Mouse (Mus musculus): ENCODE data around the gene Arhgap10. TPM values are rescaled to one million over a fixed set of nuclear protein-coding genes. Genes with fewer than 3 reads are reported as not detected.

Arhgap10 gene
- total and polyA plus RNA-seq, 2 experiments from 2014 or later, result 2.3 to 5.4 TPM

GRCm38 (mm10) chr8:77491231-77491923, 26.4 kb downstream of the Arhgap10 start:
- peak; percentile 34; the same call in 1 of the 2 replicates for ATAC-seq (ENCODE audit: low FRiP score)
- TF ChIP-seq CTCF (IDR thresholded peaks at IDR 0.05), result no peak
- 98% methylated on average over 10 of the region's 10 CpGs for WGBS

GRCm38 (mm10) chr8:77490095-77490781, 27.5 kb downstream of the Arhgap10 start:
- H3K27me3 ChIP-seq (ENCODE audit: insufficient read depth, low read length), result no peaks in the 10 kb centered on the region
- peaks cover 2% of the 10 kb centered on the region; the same call in 1 of the 2 replicates for H3K4me1 ChIP-seq (ENCODE audit: insufficient read depth, low read length)
- no peak overlapping the region for H3K27ac ChIP-seq (ENCODE audit: low read depth, low read length)
- H3K4me2 ChIP-seq (ENCODE audit: low read depth, low read length, poor library complexity, severe bottlenecking), result no peak overlapping the region
- no peaks in the 10 kb centered on the region for H3K9me3 ChIP-seq (ENCODE audit: low read length)
- no peaks in the 10 kb centered on the region for H3K36me3 ChIP-seq (ENCODE audit: insufficient read depth, low read length)
- ATAC-seq (ENCODE audit: low FRiP score), result peak; percentile 53; the same call in 1 of the 2 replicates
- no peak for TF ChIP-seq CTCF (IDR thresholded peaks at IDR 0.05)
- 59% methylated on average over 4 of the region's 4 CpGs for WGBS
- H3K4me3 ChIP-seq (ENCODE audit: low read depth, low read length), result no peak overlapping the region
- DNase-seq (ENCODE audit: low spot score), result peak; percentile 8
- H3K9ac ChIP-seq (replicated peaks; ENCODE audit: low read length, poor library complexity, severe bottlenecking), result no peak overlapping the region

More at GRCm38 (mm10) chr8:77491231-77491923, 26.4 kb downstream of the Arhgap10 start:
- H3K9me3 ChIP-seq (ENCODE audit: low read length), result no peaks in the 10 kb centered on the region
- no peak overlapping the region for H3K4me2 ChIP-seq (ENCODE audit: low read depth, low read length, poor library complexity, severe bottlenecking)
- no peak overlapping the region for H3K9ac ChIP-seq (replicated peaks; ENCODE audit: low read length, poor library complexity, severe bottlenecking)
- H3K36me3 ChIP-seq (ENCODE audit: insufficient read depth, low read length), result no peaks in the 10 kb centered on the region
- H3K27ac ChIP-seq (ENCODE audit: low read depth, low read length), result no peak overlapping the region
- DNase-seq (ENCODE audit: low spot score), result no peak
- H3K27me3 ChIP-seq (ENCODE audit: insufficient read depth, low read length), result no peaks in the 10 kb centered on the region
- peaks cover 2% of the 10 kb centered on the region; the same call in 1 of the 2 replicates for H3K4me1 ChIP-seq (ENCODE audit: insufficient read depth, low read length)
- no peak overlapping the region for H3K4me3 ChIP-seq (ENCODE audit: low read depth, low read length)

- no peak overlapping the region for H3K9ac ChIP-seq (replicated peaks; ENCODE audit: low read length, poor library complexity, severe bottlenecking)
- ATAC-seq (ENCODE audit: low FRiP score) (no peak), DNase-seq (ENCODE audit: low spot score) (no peak)
- WGBS, result 95% methylated on average over 6 of the region's 6 CpGs
- H3K4me2 ChIP-seq (ENCODE audit: low read depth, low read length, poor library complexity, severe bottlenecking), result no peak overlapping the region
- TF ChIP-seq CTCF (IDR thresholded peaks at IDR 0.05), result no peak
- no peaks in the 10 kb centered on the region for H3K36me3 ChIP-seq (ENCODE audit: insufficient read depth, low read length)
- H3K4me1 ChIP-seq (ENCODE audit: insufficient read depth, low read length), result peaks cover 2% of the 10 kb centered on the region; the same call in 1 of the 2 replicates
- H3K27ac ChIP-seq (ENCODE audit: low read depth, low read length), result no peak overlapping the region
- no peak overlapping the region for H3K4me3 ChIP-seq (ENCODE audit: low read depth, low read length)
- H3K9me3 ChIP-seq (ENCODE audit: low read length), result no peaks in the 10 kb centered on the region
- no peaks in the 10 kb centered on the region for H3K27me3 ChIP-seq (ENCODE audit: insufficient read depth, low read length)
These were observed 28.5 kb downstream of the Arhgap10 start for GRCm38 (mm10) chr8:77489235-77489634.

- no peak for DNase-seq (ENCODE audit: low spot score)
- no peak for TF ChIP-seq CTCF (IDR thresholded peaks at IDR 0.05)
- H3K4me1 ChIP-seq (ENCODE audit: insufficient read depth, low read length), result peaks cover 2% of the 10 kb centered on the region; the same call in 1 of the 2 replicates
- no peak overlapping the region for H3K4me3 ChIP-seq (ENCODE audit: low read depth, low read length)
- H3K36me3 ChIP-seq (ENCODE audit: insufficient read depth, low read length), result no peaks in the 10 kb centered on the region
- no peaks in the 10 kb centered on the region for H3K27me3 ChIP-seq (ENCODE audit: insufficient read depth, low read length)
- H3K4me2 ChIP-seq (ENCODE audit: low read depth, low read length, poor library complexity, severe bottlenecking), result no peak overlapping the region
- no peaks in the 10 kb centered on the region for H3K9me3 ChIP-seq (ENCODE audit: low read length)
- WGBS, result 84% methylated on average over 4 of the region's 4 CpGs
- H3K9ac ChIP-seq (replicated peaks; ENCODE audit: low read length, poor library complexity, severe bottlenecking), result no peak overlapping the region
- no peak overlapping the region for H3K27ac ChIP-seq (ENCODE audit: low read depth, low read length)
- ATAC-seq (ENCODE audit: low FRiP score), result no peak
These were observed 29.5 kb downstream of the Arhgap10 start for GRCm38 (mm10) chr8:77488215-77488606.

GRCm38 (mm10) chr8:77487590-77488214, 30.1 kb downstream of the Arhgap10 start:
- DNase-seq (ENCODE audit: low spot score), result no peak
- Histone ChIP-seq H3K9ac (replicated peaks; ENCODE audit: low read length, poor library complexity, severe bottlenecking) (no peak overlapping the region), H3K27me3 (ENCODE audit: insufficient read depth, low read length) (no peaks in the 10 kb centered on the region), H3K9me3 (ENCODE audit: low read length) (no peaks in the 10 kb centered on the region), H3K36me3 (ENCODE audit: insufficient read depth, low read length) (no peaks in the 10 kb centered on the region), H3K4me3 (ENCODE audit: low read depth, low read length) (no peak overlapping the region), H3K4me2 (ENCODE audit: low read depth, low read length, poor library complexity, severe bottlenecking) (no peak overlapping the region), H3K4me1 (ENCODE audit: insufficient read depth, low read length) (peaks cover 2% of the 10 kb centered on the region; the same call in 1 of the 2 replicates), H3K27ac (ENCODE audit: low read depth, low read length) (no peak overlapping the region)
- no peak for ATAC-seq (ENCODE audit: low FRiP score)
- 84% methylated on average over 10 of the region's 10 CpGs for WGBS
- TF ChIP-seq CTCF (IDR thresholded peaks at IDR 0.05), result no peak
